Mouse (Mus musculus): ENCODE results near the gene Mvb12a. TPM values are rescaled to one million over a fixed set of nuclear protein-coding genes. Genes with fewer than 3 reads are reported as not detected.
A peak's percentile ranks its signal among the peaks of the same experiment; 100 is the strongest.

Gene Mvb12a
- total and polyA plus RNA-seq, 3 experiments: 27.0 to 51.6 (median 29.7) TPM

DNA sequence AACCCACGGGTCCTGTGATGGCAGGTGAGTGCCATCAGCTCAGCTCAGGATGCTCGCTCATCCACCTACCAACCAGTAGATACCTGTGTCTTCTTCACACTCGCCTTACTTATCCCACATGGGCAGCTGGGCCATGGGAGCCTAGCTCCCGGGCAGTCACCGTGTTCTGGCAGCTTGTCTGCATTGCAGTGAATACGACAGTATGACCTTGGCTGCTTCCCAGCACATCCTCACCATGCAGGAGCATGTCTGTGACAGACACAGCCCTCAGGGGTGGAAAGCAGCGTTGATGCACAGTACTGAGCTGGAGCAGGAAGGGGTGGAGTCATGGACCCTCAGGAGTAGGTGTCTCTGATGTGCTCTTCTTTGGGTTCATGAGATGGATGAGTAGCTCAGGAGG is 31.7 kb downstream of the Mvb12a start:
- H3K79me2 ChIP-seq (replicated peaks; ENCODE audit: control insufficient read depth, insufficient read depth, low read length): no peaks in the 10 kb centered on the region; the same call in 1 of the 2 replicates
- WGBS: 51% methylated on average over 7 of the region's 7 CpGs
- H3K9ac ChIP-seq (ENCODE audit: low read depth, low read length): no peak overlapping the region
- no peak for DNase-seq
- H3K4me3 ChIP-seq: no peak overlapping the region
- H3K27ac ChIP-seq: peak overlapping the region; percentile 72
- H3K27me3 ChIP-seq (ENCODE audit: control insufficient read depth, insufficient read depth, low read length): no peaks in the 10 kb centered on the region
- intact Hi-C loops (cut with DNase I): no loop called here
- no peak for TF ChIP-seq EP300 (IDR thresholded peaks at IDR 0.05; ENCODE audit: insufficient read depth, low read depth, low read length)
- no peak for TF ChIP-seq POLR2A (IDR thresholded peaks at IDR 0.05; ENCODE audit: insufficient read depth, low read depth, low read length)
- TF ChIP-seq CTCF (IDR thresholded peaks at IDR 0.05): no peak
- H3K36me3 ChIP-seq (ENCODE audit: control insufficient read depth, insufficient read depth, low read length): no peaks in the 10 kb centered on the region
- H3K4me1 ChIP-seq (ENCODE audit: control insufficient read depth, insufficient read depth, low read length): peaks cover 2% of the 10 kb centered on the region

DNA sequence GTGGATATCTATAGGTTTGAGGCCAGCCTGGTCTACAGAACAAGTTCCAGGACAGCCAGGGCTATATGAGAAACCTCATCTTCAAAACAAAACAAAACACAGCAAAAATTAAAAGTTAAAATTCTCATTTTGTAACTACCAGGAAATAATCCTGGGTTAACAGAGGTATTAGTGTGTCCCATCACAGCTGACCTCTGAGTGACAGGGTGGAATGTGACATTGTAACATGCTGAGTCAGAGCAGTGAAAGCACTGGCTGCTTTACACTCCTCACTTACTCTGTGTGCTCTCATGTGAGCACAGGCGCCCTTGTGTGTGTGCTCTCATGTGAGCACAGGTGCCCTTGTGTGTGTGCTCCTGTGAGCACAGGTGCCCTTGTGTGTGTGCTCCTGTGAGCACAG is 32.3 kb downstream of the Mvb12a start:
- 28% methylated on average over 1 of the region's 1 CpGs for WGBS
- Histone ChIP-seq H3K4me1 (ENCODE audit: control insufficient read depth, insufficient read depth, low read length) (peaks cover 2% of the 10 kb centered on the region), H3K27ac (peak overlapping the region; percentile 72), H3K36me3 (ENCODE audit: control insufficient read depth, insufficient read depth, low read length) (no peaks in the 10 kb centered on the region), H3K9ac (ENCODE audit: low read depth, low read length) (no peak overlapping the region), H3K79me2 (replicated peaks; ENCODE audit: control insufficient read depth, insufficient read depth, low read length) (no peaks in the 10 kb centered on the region; the same call in 1 of the 2 replicates), H3K4me3 (no peak overlapping the region), H3K27me3 (ENCODE audit: control insufficient read depth, insufficient read depth, low read length) (no peaks in the 10 kb centered on the region)
- TF ChIP-seq POLR2A (IDR thresholded peaks at IDR 0.05; ENCODE audit: insufficient read depth, low read depth, low read length): no peak
- TF ChIP-seq CTCF (IDR thresholded peaks at IDR 0.05): no peak
- no peak for TF ChIP-seq EP300 (IDR thresholded peaks at IDR 0.05; ENCODE audit: insufficient read depth, low read depth, low read length)
- no peak for DNase-seq
- intact Hi-C loops (cut with DNase I): no loop called here

DNA sequence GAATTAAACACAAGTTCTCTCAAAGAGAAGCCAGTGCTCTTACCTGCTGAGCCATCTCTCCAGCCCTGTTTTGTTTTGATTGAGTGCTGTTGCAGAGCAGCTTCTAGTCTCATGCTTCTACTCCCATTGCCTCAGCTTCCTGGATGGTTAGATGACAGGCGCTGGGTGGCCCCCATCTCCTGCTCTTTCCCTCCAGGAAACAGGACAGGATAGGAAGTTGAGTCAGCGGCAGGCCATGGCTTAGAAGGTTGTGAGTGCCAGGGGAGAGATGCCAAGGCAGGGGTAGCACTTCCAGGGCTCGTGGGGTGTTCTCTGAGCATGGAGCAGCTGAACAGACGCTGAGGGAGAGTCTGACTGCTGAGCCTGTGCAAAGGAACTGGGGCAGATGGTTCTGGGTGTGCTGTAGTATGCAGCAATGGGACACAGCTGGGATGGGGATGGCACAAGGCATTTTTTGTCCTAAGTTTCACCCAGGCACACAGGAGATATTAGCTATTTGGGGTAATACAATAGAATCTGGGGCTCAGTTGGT is 35.2 kb downstream of the Mvb12a start:
- Histone ChIP-seq H3K27ac (no peak overlapping the region), H3K4me1 (ENCODE audit: control insufficient read depth, insufficient read depth, low read length) (peaks cover 2% of the 10 kb centered on the region), H3K27me3 (ENCODE audit: control insufficient read depth, insufficient read depth, low read length) (no peaks in the 10 kb centered on the region), H3K4me3 (no peak overlapping the region), H3K79me2 (replicated peaks; ENCODE audit: control insufficient read depth, insufficient read depth, low read length) (no peaks in the 10 kb centered on the region), H3K9ac (ENCODE audit: low read depth, low read length) (no peak overlapping the region), H3K36me3 (ENCODE audit: control insufficient read depth, insufficient read depth, low read length) (no peaks in the 10 kb centered on the region)
- no peak for TF ChIP-seq CTCF (IDR thresholded peaks at IDR 0.05)
- TF ChIP-seq EP300 (IDR thresholded peaks at IDR 0.05; ENCODE audit: insufficient read depth, low read depth, low read length): no peak
- TF ChIP-seq POLR2A (IDR thresholded peaks at IDR 0.05; ENCODE audit: insufficient read depth, low read depth, low read length): no peak
- 32% methylated on average over 4 of the region's 4 CpGs for WGBS
- intact Hi-C loops (cut with DNase I): no loop called here
- DNase-seq: no peak

DNA sequence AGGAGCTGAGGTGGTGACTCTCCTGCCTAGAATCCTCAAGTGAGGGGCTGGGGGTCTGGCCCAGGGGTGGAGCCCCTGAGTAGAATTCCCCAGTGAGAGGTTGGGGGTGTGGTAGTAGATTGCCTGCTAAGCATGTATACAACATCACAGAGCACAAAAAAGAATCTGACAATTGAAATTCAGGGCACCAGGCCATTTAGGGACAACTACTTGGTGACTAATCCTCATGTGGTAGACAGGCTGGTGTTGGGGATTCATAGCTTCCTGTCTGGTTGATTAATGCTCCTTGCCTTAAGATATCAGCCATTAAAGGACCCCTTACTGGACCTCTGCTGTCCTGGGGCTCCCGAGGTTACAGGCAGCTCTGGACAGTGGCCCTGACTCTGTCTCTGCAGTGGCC is 36.3 kb downstream of the Mvb12a start:
- no peak overlapping the region for H3K4me3 ChIP-seq
- no peaks in the 10 kb centered on the region for H3K79me2 ChIP-seq (replicated peaks; ENCODE audit: control insufficient read depth, insufficient read depth, low read length)
- no peaks in the 10 kb centered on the region; the same call in 1 of the 2 replicates for H3K4me1 ChIP-seq (ENCODE audit: control insufficient read depth, insufficient read depth, low read length)
- DNase-seq: no peak
- H3K27me3 ChIP-seq (ENCODE audit: control insufficient read depth, insufficient read depth, low read length): no peaks in the 10 kb centered on the region
- peak overlapping the region; percentile 57 for H3K27ac ChIP-seq
- H3K9ac ChIP-seq (ENCODE audit: low read depth, low read length): no peak overlapping the region; the same call in 1 of the 2 replicates
- no peaks in the 10 kb centered on the region for H3K36me3 ChIP-seq (ENCODE audit: control insufficient read depth, insufficient read depth, low read length)
- no peak for TF ChIP-seq CTCF (IDR thresholded peaks at IDR 0.05)
- no peak for TF ChIP-seq EP300 (IDR thresholded peaks at IDR 0.05; ENCODE audit: insufficient read depth, low read depth, low read length)
- no peak for TF ChIP-seq POLR2A (IDR thresholded peaks at IDR 0.05; ENCODE audit: insufficient read depth, low read depth, low read length)
- WGBS: 43% methylated on average over 1 of the region's 1 CpGs
- intact Hi-C loops (cut with DNase I): no loop called here

DNA sequence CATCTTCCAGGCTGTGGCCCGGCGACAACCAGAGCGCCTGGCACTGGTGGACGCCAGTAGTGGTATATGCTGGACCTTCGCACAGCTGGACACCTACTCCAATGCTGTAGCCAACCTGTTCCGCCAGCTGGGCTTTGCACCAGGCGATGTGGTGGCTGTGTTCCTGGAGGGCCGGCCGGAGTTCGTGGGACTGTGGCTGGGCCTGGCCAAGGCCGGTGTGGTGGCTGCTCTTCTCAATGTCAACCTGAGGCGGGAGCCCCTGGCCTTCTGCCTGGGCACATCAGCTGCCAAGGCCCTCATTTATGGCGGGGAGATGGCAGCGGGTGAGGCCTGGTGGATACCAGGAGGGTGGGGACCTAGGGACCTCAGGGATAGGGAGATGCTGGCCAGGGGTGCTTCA is 36.8 kb downstream of the Mvb12a start:
- peak; percentile 58; the same call in 1 of the 2 replicates for TF ChIP-seq EP300 (IDR thresholded peaks at IDR 0.05; ENCODE audit: insufficient read depth, low read depth, low read length)
- no peak for TF ChIP-seq CTCF (IDR thresholded peaks at IDR 0.05)
- Histone ChIP-seq H3K4me3 (no peak overlapping the region), H3K27me3 (ENCODE audit: control insufficient read depth, insufficient read depth, low read length) (no peaks in the 10 kb centered on the region), H3K4me1 (ENCODE audit: control insufficient read depth, insufficient read depth, low read length) (no peaks in the 10 kb centered on the region; the same call in 1 of the 2 replicates), H3K79me2 (replicated peaks; ENCODE audit: control insufficient read depth, insufficient read depth, low read length) (no peaks in the 10 kb centered on the region), H3K9ac (ENCODE audit: low read depth, low read length) (no peak overlapping the region; the same call in 1 of the 2 replicates), H3K36me3 (ENCODE audit: control insufficient read depth, insufficient read depth, low read length) (no peaks in the 10 kb centered on the region), H3K27ac (peak overlapping the region; percentile 57)
- intact Hi-C loops (cut with DNase I): no loop called here
- peak; percentile 70 to 82 for DNase-seq
- WGBS: 64% methylated on average over 14 of the region's 14 CpGs

DNA sequence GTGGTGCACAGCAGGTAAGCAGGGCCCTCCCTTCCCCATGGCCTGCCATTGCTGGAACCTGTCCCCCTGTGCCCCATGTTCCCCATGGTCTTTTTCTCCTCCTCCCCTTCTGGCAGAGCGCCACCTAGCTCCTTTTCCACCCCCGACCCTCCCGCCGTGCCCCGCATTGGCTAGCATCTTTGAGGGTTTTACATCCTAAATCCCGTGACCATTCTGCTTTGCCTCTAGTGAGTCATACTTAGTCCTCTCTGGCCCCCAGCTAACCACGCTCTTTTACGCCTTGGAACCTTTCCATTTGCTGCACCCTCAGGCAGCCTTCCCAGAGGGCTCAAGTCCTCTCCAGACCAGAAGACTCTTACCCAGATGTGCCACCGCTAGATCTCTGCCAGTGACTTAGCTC is 37.5 kb downstream of the Mvb12a start:
- Histone ChIP-seq H3K9ac (ENCODE audit: low read depth, low read length) (no peak overlapping the region), H3K27me3 (ENCODE audit: control insufficient read depth, insufficient read depth, low read length) (no peaks in the 10 kb centered on the region), H3K4me1 (ENCODE audit: control insufficient read depth, insufficient read depth, low read length) (no peaks in the 10 kb centered on the region; the same call in 1 of the 2 replicates), H3K4me3 (no peak overlapping the region), H3K36me3 (ENCODE audit: control insufficient read depth, insufficient read depth, low read length) (no peaks in the 10 kb centered on the region), H3K79me2 (replicated peaks; ENCODE audit: control insufficient read depth, insufficient read depth, low read length) (no peaks in the 10 kb centered on the region), H3K27ac (no peak overlapping the region; the same call in 1 of the 2 replicates)
- intact Hi-C loops (cut with DNase I): no loop called here
- 56% methylated on average over 9 of the region's 9 CpGs for WGBS
- DNase-seq: no peak
- TF ChIP-seq EP300 (IDR thresholded peaks at IDR 0.05; ENCODE audit: insufficient read depth, low read depth, low read length) (no peak), CTCF (IDR thresholded peaks at IDR 0.05) (no peak), POLR2A (IDR thresholded peaks at IDR 0.05; ENCODE audit: insufficient read depth, low read depth, low read length) (no peak)

Measured in heart, adult 2 months (tissue).